Mouse (Mus musculus): ENCODE results near the gene Zap70.
"Not testable (repeated sequence)": the region's sequence is repeated elsewhere in the genome, so short reads cannot be mapped to it uniquely, and the experiment has no call there.

Zap70 gene

DNA sequence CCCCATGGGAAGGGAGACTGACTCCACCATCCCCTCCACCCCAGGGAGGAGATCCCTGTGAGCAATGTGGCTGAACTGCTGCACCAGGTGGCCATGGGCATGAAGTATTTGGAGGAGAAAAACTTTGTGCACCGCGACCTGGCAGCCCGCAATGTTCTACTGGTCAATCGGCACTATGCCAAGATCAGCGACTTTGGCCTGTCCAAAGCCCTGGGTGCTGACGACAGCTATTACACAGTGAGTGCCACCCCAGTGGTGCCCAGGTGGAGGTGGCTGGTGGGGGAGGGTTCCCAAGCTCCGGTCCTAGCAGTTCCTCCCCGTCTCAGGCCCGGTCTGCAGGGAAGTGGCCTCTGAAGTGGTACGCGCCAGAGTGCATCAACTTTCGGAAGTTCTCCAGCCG is 19.2 kb downstream of the Zap70 start:
- no peak for DNase-seq

DNA sequence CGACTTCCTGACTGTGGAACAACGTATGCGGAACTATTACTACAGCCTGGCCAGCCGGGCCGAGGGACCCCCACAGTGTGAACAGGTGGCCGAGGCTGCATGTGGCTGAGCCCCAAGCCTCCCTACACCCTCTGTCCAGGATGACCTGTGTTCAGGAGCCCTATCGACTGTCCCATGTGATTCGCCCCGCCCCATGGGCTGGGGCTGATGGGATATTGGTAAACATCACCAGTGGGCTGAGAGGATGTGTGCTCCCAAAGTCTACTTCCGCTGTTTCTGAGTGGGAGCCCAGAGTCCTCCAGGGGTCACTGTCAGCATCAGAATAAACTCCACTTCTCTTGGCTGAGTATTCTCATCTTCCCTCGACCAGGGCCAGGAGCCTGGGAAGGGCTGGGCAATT is 20.9 kb downstream of the Zap70 start:
- no peak for DNase-seq

DNA sequence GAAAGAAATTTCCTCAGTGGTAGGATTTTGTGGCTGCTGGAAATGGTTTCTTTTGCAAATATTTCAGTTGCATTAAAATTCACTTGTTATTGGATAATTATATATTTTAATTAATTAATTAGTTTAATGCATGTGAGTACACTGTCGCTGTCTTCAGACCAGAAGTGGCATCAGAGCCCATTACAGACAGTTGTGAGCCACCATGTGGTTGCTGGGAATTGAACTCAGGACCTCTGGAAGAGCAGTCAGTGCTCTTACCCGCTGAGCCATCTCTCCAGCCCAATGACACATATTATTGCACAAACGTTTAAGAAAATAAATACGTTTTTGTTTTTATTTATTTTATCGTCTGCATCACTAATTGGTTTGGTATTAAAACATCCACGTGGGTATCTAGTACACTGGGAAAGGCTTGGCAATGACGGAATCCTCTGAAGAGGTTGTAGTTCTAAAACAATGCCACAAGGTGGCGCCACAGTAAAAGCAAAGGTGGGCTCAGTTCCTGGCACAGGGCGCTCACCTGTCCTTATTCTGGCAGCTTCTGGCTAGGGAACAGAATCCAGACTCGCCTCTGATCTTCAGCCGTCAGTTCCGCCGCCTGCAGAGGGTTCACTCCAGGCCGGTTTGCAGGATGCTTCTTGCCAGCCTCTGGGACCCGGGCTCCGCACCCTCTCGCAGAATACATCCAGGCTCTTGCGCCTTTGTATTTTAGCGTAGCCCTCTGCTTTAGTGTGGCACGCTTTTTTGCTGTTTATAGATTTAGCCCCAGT is 23.0 kb downstream of the Zap70 start:
- DNase-seq, result peak; percentile 80

DNA sequence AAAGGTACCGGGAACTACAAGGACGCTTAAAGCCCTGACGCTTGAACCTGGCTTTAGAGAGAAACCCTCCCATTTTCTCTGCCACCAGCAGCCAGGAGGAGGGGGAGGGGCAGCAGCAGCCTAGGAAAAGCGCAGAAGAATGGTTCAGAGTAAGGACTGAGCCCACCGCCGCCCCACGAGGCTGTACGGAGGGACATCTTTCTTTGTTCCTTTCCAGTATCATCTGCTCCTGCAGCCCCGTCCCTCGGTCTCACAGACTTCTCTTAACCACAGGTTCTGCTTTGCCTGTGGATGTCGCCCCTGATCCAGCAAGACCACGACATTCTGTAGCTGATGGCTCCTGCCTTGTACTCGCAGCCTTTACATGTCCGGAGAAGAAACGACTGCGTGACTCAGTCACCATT is 23.6 kb downstream of the Zap70 start:
- DNase-seq, result peak; percentile 68

DNA sequence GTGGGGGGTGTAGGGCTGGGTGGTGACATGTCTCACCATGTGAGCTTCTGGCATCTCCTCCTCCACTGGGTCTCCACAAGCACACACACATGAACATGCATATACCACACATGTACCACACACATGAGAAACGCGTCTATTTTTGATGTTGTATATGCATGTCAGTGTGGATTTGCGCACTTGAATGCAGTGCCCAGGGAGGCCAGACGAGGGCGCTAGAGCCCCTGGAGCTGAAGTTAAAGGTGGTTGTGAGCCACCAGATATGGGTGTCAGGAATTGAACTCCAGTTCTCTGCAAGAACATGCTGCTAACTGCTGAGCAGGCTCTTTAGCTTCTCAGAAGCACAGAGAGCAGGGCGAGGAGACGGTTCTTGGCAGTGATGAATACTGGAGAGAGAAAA is 24.8 kb downstream of the Zap70 start:
- DNase-seq, result no peak

DNA sequence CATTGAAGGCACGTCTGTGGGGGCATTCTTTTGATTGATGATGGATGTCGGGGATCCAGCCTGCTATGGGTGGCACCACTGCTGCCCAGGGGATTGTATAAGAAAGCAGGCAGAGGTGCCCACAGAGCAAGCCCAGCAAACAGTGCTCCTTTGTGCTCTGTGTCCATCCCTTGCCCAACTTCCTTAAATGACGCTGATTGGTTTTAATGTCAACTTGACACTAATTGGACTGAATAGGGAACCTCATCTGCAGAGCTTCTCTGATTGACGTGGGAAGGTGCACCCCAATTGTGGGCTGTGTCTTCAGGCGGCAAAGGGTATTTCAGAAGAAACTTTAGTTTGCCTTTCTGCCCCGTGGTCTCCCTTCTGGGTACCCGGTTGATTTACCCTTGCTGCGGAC is 27.8 kb downstream of the Zap70 start:
- no peak for DNase-seq

DNA sequence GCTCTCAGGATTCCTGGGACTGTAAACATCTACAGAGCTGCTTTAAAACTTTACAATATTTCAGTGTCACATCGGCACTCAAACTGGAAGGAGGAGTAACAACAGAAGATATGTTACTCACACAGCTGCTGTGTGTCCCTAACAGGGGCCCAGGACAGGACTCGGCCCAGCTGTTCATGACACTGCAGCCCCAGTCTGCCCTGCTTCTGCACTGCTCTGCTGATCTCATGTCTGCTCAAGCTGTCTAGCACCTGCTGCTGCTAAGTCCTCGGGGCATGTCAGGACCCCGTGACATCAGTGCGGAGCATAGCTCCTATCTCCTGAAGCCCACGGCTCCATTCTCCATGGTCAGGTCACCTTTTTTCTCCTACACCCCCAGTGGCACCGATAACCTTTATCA is 35.1 kb downstream of the Zap70 start:
- DNase-seq, result no peak

DNA sequence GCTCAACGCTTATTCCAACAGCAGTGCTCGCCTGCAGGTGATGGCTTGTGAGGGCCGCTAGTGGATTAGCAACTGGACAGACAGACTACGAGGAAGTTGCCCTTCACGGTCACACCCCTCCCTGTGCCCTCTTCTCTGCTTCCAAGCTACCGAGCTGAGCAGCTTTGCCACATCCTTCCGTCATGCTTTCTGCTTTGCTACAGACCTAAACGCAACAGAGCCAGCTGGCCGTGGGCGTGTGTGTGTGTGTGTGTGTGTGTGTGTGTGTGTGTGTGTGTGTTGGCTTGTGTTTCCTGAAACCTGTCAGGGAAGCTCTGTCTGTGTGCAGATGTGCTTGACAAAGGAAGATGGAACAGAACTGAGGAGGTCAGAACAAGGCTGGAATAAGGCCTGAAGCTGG is 35.9 kb downstream of the Zap70 start:
- peak; percentile 55 for DNase-seq

DNA sequence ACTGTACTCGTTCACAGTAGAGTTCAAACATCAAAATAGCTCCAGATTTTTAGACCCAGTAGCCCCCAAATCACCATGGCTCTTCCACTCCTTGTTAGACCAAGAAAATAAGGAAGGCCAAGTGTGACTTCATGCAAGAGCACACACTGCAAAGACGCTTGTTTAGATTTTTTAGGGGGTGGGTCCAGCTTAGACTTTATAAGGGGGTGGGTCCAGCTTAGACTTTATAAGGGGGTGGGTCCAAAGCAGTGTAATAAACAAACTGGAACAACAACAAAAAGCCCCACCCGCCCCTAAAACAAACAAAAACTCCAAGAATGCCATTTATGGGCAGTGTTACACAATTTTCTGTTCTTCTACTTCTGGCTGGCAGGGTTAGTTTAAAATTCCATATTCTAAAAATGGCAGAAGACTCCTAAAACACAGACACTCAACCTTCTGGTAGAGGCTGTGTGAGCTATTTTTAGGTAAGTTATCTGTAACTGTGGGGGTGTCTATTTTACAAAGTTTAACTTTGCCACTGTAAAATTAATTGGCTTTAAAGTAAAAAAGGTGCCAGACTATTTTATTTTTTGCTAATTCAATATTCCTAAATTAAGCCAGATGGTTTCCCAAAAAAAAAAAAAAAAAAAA is 38.9 kb downstream of the Zap70 start:
- no peak for DNase-seq

DNA sequence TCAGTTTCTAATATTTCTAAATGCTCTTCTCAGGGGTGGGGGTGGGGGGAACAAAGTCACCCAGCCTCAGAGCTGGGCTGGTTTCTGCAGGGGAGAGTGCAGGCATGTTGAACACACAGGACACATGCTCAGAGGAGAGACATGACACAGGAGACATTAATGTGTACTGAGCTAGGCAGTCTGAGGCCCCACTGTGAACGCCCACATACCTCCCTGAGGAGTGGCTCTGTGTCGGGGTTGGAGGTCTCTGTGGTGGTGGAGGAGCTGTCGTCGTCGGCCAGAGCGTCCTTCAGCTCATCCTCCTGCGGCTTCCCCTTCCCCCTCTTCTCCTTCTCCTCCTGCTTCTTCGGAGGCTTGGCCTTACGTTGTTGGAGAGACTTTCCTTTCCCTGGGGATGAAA is 42.7 kb downstream of the Zap70 start:
- no peak for DNase-seq

DNA sequence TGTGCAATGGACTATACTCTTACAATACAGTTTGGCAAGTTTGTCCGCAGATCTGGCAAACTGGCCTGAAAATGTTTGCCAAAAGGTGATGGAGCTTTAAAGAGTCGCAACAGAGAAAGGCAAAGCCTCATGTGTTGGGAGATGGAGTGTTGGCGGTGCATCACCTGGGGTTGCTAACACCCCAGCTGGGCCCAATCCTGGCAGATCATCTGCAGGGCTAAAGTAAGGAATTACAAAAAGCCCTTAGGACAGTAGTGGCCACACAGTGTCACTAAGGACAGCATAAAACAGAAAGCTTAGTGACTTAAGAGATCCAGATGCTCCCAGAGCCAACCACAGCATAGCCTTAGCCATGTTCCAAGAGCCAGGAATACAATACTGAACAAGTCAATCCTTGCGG is 43.2 kb downstream of the Zap70 start:
- DNase-seq, result no peak

DNA sequence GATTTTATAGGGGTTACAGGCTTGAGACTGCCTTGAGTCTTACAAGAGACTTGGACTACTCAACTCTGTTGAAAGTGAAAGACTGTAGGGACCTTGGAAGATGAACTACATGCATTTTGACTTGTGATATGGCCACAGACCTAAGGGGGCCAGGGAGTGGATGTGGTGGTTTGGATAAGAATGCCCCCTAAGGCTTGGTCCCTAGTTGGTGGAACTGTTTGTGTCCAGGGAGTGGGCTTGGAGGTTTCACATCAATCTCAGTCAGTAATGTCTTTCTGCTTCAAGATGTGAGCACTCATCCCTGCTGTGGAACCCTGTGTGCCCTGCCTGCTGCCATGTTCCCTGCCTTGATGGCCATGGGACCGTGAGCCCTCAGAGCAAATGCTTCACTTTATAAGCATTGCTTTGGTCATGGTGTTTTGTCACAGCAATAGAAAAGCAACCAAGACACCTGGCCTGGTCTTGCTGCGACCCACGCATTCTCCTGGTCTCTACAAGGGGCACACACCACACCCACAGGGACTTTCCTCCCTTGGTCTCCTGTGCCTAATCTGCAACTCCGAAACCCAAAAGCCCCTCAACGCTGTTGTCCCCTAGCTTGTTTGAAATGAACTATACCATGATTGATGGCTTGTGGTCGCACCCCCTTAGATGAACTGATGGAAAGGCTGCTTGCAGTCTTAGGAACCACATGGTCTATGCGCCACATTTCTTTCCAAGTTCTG is 44.7 kb downstream of the Zap70 start:
- DNase-seq, result no peak

DNA sequence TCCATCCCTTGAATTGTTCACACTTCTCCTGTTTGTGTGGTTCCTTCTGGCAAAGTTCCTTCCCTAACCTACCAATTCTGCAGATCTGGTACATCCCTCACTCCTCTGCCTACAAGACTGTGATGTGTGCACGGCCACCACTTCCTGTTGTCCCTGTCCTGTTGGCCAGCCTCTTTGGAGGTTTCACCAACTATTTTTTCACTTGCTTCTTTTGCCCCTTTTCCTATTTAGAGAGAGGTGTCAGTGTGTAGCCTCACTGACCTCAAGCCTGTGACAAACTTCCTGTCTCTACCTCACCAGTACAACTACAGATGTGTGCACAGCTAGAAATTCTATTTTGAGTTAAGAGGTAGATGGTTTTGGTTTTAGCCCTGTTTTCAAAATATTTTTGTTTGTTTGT is 45.5 kb downstream of the Zap70 start:
- DNase-seq, result no peak

DNA sequence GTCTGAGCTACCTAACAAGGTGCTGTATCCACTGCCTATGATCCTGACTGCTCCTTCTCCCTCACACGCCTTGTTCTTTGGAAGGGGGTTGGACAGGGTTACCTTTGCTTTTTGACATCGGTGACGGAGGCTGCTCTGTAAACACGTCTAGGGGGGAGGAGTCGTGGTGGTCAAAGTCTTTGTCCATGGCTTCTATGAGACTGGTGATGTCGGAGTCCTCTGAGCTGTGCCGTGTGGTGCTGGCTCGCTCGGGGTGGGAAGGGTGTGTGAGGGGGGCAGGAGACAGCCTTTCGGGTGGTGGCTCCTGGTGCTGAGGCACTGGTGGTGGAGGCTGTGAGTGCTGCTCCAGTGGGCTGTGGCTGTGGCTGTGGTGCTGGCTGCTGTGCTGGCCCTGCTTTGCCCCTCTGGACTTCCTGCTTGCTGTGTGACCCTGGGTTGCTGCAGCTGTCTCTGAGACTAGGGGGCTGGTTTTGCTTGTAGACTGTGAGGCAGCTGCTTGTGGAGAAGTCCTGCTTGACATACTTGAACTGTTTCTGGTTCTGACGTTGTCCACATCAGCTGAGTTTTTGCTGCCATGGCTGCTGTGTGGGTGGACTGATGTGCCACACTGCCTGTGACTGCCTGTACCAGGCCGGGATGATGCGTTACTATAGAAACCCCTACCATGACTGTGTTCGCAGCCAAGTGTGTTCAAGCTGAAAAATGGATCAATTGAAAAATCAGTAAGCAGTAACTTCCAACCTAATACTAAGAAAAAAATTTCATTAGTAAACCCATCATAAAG is 46.4 kb downstream of the Zap70 start:
- no peak for DNase-seq

DNA sequence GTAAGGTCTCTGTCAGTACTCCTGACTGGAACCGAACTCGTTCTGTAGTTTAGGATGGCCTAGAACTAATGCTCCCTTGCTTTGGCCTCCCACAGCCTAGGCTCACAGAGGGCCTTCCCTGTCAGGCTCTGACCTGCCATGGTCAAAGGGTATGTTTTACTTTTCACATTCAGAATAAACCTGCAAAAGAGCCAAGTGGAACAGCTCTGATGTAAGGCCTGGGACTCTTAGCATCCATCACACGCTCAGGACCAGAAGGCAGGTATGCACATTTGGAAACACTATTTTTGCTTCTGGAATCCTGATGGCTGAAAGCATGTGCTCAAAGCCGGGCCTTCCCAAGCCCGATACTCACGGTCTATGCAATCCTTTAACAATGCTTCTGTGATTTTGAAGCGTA is 50.2 kb downstream of the Zap70 start:
- DNase-seq, result no peak

DNA sequence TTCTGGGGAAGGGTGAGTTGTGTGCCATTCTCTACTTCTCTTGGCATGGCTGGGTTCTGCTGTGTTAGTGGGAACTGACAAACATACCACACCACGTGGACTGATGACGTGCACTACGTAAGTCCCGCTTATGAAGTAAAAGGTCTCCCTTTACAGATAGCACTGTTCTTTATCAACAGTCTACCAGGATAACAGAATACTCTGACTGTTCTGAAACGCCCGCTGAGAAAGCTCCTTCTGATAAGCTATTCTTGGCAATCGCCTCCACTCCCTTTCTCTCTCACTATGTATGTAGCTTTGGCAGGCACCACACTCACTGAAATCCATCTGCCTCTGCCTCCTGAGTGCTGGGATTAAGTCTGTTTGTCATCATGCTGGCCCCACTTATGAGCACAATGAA is 51.8 kb downstream of the Zap70 start:
- DNase-seq, result no peak

DNA sequence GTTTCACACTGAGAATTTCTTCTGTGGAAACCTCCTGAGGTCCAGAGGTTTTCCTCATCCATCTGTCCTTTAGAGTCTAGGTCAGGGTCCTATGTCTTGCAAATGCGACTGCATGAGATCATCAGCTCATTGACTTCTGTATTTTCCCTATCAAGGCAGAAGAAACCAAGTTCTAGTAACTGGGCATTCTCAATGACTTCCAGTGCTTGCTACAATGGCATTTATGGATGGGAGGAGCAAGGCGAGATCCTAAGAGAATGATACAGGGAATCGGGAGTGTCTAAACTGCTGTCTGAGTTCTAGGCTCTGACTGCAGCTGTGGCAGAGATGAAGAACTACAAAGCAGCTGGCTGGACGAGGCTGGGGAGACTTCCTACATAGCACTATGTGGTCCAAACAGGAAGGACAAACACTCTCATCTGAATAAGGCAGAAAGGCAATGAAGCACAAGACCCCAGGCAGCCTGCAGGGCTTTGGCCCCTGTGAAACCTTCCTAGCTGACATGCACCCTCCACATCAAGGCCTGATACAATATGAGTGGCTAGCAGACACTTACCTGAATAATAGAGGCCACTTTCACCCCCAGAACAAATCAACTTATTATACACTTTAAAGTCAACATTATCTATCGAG is 52.8 kb downstream of the Zap70 start:
- no peak for DNase-seq

DNA sequence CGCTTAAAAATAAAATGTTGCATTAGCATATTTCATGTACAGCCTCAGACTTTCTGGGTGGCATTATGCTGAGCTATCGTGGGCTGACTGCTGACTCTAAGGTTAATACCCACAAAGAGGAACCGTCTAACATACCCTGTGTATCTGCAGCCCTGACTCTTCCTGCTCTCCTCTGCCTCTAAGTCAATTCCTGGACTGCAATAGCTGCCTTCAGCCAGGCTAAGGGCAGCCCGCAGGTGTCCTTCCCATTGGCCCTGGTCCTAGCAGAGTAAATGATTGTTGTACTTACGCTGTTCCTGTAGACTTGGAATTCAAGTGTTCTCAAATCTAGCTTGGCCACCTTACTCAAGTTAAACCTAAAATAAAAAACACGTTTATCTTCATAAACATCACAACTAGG is 53.6 kb downstream of the Zap70 start:
- DNase-seq, result no peak

DNA sequence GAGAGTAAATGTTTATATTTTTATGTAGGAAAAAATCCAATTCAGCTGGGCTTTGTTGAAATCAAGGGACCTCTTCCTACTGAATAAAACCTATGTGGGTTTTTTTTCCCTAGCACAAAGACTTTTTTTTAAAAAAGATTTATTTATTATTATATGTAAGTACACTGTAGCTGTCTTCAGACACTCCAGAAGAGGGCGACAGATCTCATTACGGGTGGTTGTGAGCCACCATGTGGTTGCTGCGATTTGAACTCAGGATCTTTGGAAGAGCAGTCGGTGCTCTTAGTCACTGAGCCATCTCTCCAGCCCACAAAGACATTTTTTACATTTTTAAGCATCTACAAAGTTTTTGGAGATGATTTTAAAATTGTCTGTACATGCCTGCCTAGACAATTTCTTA is 60.3 kb downstream of the Zap70 start:
- not testable (repeated sequence) for DNase-seq

DNA sequence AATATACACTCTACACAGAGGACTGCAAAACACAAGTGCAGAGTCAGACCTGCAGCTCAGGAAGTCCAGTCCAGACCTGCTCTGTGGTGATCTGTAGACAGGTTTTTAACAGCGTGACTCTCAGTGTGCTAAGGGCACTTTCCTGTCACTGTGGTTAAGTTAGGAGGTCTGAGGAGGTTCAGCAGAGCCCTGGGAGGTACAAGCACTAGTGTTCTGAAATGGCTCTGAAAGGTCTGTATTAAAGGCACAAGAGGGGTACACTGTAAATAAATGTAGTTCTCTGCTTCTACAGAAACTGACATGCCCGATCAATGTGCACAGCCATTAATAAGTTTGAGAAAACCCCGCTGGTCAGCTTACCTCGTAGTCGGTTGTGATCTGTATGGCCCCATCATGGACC is 62.8 kb downstream of the Zap70 start:
- DNase-seq, result no peak

DNA sequence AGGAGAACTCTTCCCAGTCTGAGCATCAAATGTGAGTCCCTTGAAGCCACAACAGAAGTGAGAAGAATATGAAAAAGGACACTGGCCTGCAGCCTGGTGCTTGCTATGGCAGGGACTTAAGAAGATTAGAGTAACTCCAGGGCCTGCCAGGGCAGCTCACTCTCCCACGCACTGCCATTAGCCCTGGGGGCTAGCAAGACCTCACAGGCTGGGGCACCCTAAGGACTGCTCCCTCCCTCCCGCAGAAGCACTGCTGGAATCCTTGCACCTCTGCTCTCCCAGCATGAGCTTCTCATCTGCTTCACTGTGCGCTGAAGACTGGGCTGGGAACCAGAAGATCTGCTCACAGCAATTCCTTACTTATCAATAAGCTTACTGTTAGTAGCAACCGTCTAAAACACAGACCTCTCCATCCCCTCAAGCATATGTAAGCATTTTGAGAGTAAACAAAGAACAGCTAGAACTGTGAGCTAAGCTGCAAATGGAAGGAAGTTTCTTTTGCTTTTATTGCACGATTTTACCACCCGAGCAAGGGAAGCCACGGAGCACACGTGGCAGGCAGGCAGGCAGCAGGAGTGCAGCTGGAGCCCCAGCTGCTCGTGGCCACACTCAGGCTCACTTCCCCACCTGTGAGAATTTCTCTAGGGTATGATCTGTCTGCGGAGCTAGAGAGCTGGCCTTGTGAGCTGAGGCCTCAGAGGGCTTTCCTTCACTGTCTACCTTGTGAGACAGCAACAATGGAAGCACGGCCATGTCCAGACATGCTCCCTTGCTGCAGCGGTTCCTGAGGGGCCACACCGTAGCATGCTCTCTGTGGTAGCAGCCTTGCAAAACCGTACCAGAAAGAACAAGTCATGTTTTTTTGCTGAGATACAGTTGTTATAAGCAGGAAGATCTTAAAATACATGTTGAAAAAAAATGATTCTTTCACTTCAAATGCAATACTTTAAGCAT is 69.6 kb downstream of the Zap70 start:
- no peak for DNase-seq

Measured in right cerebral cortex, postnatal 14 days (tissue).